Mouse (Mus musculus): ENCODE data around the gene Carhsp1. TPM values are rescaled to one million over a fixed set of nuclear protein-coding genes. Genes with fewer than 3 reads are reported as not detected.

Gene Carhsp1
- polyA plus RNA-seq, 1 experiment from 2014 or later, result 89.4 TPM

GRCm38 (mm10) chr16:8612214-8613005, 59.5 kb downstream of the Carhsp1 start:
- Histone ChIP-seq H3K9ac (ENCODE audit: low read depth, low read length) (no peak overlapping the region), H3K4me3 (ENCODE audit: low read length) (no peak overlapping the region), H3K27ac (ENCODE audit: low read length) (no peak overlapping the region), H3K36me3 (ENCODE audit: control insufficient read depth, insufficient read depth, low read length) (0 out of 2 replicates have a peak, but pooled peaks cover 6% of the 10 kb centered on the region), H3K27me3 (replicated peaks; ENCODE audit: control insufficient read depth, insufficient read depth, low read length) (no peaks in the 10 kb centered on the region), H3K4me1 (ENCODE audit: control insufficient read depth, insufficient read depth, low read length) (no peaks in the 10 kb centered on the region), H3K4me2 (ENCODE audit: low read depth, low read length) (no peak overlapping the region), H3K9me3 (ENCODE audit: control insufficient read depth, low read length) (no peaks in the 10 kb centered on the region; the same call in 1 of the 2 replicates)
- peak; percentile 66 for ATAC-seq
- WGBS, result 84% methylated on average over 8 of the region's 8 CpGs

GRCm38 (mm10) chr16:8610397-8610796, 61.6 kb downstream of the Carhsp1 start:
- ATAC-seq, result no peak
- H3K9me3 ChIP-seq (ENCODE audit: control insufficient read depth, low read length), result no peaks in the 10 kb centered on the region; the same call in 1 of the 2 replicates

More at GRCm38 (mm10) chr16:8610397-8610796, 61.6 kb downstream of the Carhsp1 start:
- no peak overlapping the region for H3K9ac ChIP-seq (ENCODE audit: low read depth, low read length)
- H3K27ac ChIP-seq (ENCODE audit: low read length), result no peak overlapping the region
- H3K4me2 ChIP-seq (ENCODE audit: low read depth, low read length), result no peak overlapping the region
- 0 out of 2 replicates have a peak, but pooled peaks cover 6% of the 10 kb centered on the region for H3K36me3 ChIP-seq (ENCODE audit: control insufficient read depth, insufficient read depth, low read length)
- no peaks in the 10 kb centered on the region for H3K4me1 ChIP-seq (ENCODE audit: control insufficient read depth, insufficient read depth, low read length)
- no peaks in the 10 kb centered on the region for H3K27me3 ChIP-seq (replicated peaks; ENCODE audit: control insufficient read depth, insufficient read depth, low read length)
- no peak overlapping the region for H3K4me3 ChIP-seq (ENCODE audit: low read length)
- 86% methylated on average over 3 of the region's 3 CpGs for WGBS

Small RNA genes within 50 kb of the gene (microRNA-seq; reads per million reads assigned to microRNA genes)
- not detected for gene Gm22137

Other genes starting within 250 kb of the Carhsp1 start
- gene Tmem114, start 247.0 kb downstream of the Carhsp1 start, polyA plus RNA-seq (2015; fragmentation: Nextera tagmentation; extraction: Ambion mirVana), result not detected in 2 replicates
- 13.8 and 15.0 TPM in 2 replicates for gene Mettl22, start 201.4 kb downstream of the Carhsp1 start, polyA plus RNA-seq (2015; fragmentation: Nextera tagmentation; extraction: Ambion mirVana)
- gene Abat, start 158.7 kb downstream of the Carhsp1 start, polyA plus RNA-seq (2015; fragmentation: Nextera tagmentation; extraction: Ambion mirVana), result 80.0 and 89.5 TPM in 2 replicates
- gene Pmm2, start 34.5 kb downstream of the Carhsp1 start, polyA plus RNA-seq (2015; fragmentation: Nextera tagmentation; extraction: Ambion mirVana), result 126 and 128 TPM in 2 replicates
- gene Tmem186, start 34.4 kb downstream of the Carhsp1 start, polyA plus RNA-seq (2015; fragmentation: Nextera tagmentation; extraction: Ambion mirVana), result 23.9 and 24.2 TPM in 2 replicates
- not detected in 2 replicates for gene Gm5767, start 8.6 kb upstream of the Carhsp1 start, polyA plus RNA-seq (2015; fragmentation: Nextera tagmentation; extraction: Ambion mirVana)
- 16.1 and 19.1 TPM in 2 replicates for gene Usp7, start 120.2 kb upstream of the Carhsp1 start, polyA plus RNA-seq (2015; fragmentation: Nextera tagmentation; extraction: Ambion mirVana)
- 11.9 and 12.1 TPM in 2 replicates for gene 1810013L24Rik, start 157.9 kb upstream of the Carhsp1 start, polyA plus RNA-seq (2015; fragmentation: Nextera tagmentation; extraction: Ambion mirVana)